Mouse (Mus musculus): ENCODE data around the gene Sgms2. TPM values are rescaled to one million over a fixed set of nuclear protein-coding genes. Genes with fewer than 3 reads are reported as not detected.

Gene Sgms2
- polyA plus RNA-seq, 1 experiment from 2014 or later, result 34.6 TPM

DNA sequence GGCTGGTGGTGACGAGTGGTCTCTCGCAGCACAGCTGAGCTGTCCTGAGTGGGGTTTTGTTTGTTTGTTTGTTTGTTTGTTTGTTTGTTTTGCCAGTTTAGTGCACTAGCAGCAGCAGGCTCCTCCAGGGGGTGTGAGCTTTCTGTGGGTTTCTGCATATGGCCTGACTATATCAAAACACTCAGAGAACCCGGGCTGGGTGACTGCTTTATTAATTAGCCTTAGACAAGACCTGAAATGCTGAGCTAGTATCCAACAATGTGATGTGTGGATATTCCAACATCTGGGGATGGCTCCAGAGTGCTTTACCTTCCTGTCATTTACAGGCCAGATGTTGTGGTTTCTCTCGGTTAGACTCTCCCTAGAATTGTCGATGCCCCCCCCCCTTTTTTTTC is 187.9 kb downstream of the Sgms2 start:
- H3K9ac ChIP-seq (ENCODE audit: low read depth, low read length), result peak overlapping the region; percentile 62
- DNase-seq (ENCODE audit: low spot score), result no peak

DNA sequence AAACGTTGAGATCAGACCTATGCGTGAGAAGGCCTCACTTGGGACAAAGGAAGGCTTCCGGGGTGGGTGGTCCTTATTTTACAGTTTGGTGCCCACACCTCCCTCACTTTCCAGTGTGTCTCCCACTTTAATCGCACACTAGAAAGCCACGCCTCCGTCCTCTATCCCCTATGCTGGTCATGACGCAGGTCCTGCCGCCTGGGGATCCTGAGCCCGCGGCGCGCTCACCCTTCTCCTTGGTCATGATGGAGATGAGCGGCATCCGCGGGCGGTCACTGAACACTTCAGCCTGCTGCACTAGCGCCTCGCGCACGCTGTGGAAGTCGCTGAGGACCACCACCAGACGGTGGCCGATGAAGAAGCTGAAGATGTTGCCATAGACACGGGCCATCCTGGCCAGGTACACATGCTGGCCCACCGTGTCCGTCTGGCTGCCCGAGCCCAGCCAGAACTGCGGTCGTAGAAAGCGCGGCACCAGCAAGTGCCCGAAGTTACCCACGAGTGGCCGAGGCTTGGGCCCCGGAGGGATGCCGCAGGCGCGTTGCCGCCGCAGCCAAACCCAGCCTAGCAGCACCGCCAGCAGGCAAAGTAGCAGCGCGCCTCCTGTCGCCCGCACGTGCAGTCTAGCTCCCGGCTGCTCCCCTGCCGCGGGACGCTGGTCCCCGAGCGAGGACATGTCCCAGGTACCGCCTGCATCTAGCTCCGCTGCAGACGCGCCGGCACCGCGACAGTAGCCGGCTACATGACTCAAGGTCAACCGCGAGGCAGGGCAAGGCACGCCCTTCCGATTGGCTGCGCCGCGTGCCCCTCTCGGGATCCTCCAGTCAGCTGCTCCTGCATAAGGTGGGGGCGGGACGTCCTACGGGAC is 188.5 kb downstream of the Sgms2 start, which contains the start of gene Cyp2u1:
Cyp2u1 (minus strand) TSS at position 776 of the 868 bp plus-strand sequence.
- Histone ChIP-seq H3K36me3 (ENCODE audit: control insufficient read depth, insufficient read depth, low read length) (no peaks in the 10 kb centered on the region), H3K27ac (replicated peaks; ENCODE audit: low read depth, low read length) (no peak within 1 kb of the TSS), H3K27me3 (replicated peaks; ENCODE audit: control insufficient read depth, insufficient read depth, low read length) (peaks cover 5% of the 10 kb centered on the region; the same call in 1 of the 2 replicates), H3K4me3 (ENCODE audit: low read depth, low read length) (peak within 1 kb of the TSS; percentile 76), H3K4me1 (ENCODE audit: control insufficient read depth, insufficient read depth, low read length) (no peaks in the 10 kb centered on the region), H3K9me3 (ENCODE audit: control insufficient read depth, low read length) (no peaks in the 10 kb centered on the region), H3K9ac (ENCODE audit: low read depth, low read length) (peak within 1 kb of the TSS; percentile 62), H3K4me2 (ENCODE audit: low read depth, low read length) (peak within 1 kb of the TSS; percentile 99)
- ATAC-seq (ENCODE audit: low read depth) (peak; percentile 98), DNase-seq (ENCODE audit: low spot score) (peak; percentile 95)
- under 1% methylated on average over 46 of the region's 71 CpGs for WGBS

More for the DNA sequence above, 187.9 kb downstream of the Sgms2 start:
- no peaks in the 10 kb centered on the region for H3K4me1 ChIP-seq (ENCODE audit: control insufficient read depth, insufficient read depth, low read length)
- no peaks in the 10 kb centered on the region for H3K36me3 ChIP-seq (ENCODE audit: control insufficient read depth, insufficient read depth, low read length)
- H3K27me3 ChIP-seq (replicated peaks; ENCODE audit: control insufficient read depth, insufficient read depth, low read length), result peaks cover 5% of the 10 kb centered on the region; the same call in 1 of the 2 replicates
- peak overlapping the region; percentile 76 for H3K4me3 ChIP-seq (ENCODE audit: low read depth, low read length)
- no peak overlapping the region for H3K27ac ChIP-seq (replicated peaks; ENCODE audit: low read depth, low read length)
- H3K9me3 ChIP-seq (ENCODE audit: control insufficient read depth, low read length), result no peaks in the 10 kb centered on the region
- H3K4me2 ChIP-seq (ENCODE audit: low read depth, low read length), result peak overlapping the region; percentile 99
- ATAC-seq (ENCODE audit: low read depth), result no peak
- WGBS, result 18% methylated on average over 5 of the region's 5 CpGs

DNA sequence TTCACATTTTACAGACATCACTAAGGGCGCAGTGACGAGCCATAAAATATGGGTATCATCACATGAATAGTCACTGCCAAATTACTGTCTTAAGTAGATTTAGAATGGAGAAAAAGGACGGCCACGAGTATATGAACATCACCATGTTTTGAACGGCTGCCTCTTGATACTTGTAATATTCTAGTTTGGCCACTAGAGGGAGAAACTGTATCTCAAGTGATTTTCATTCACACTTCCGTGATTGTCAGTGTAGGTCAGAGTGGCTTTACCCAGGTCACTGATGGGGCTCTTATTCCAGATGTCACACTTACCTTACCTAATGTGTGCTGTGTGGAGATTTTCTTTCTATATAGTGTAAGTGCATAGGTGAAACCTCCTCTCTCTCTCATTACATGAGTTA is 191.3 kb downstream of the Sgms2 start:
- Histone ChIP-seq H3K27ac (replicated peaks; ENCODE audit: low read depth, low read length) (no peak overlapping the region), H3K27me3 (replicated peaks; ENCODE audit: control insufficient read depth, insufficient read depth, low read length) (peaks cover 5% of the 10 kb centered on the region; the same call in 1 of the 2 replicates), H3K9ac (ENCODE audit: low read depth, low read length) (no peak overlapping the region), H3K4me1 (ENCODE audit: control insufficient read depth, insufficient read depth, low read length) (no peaks in the 10 kb centered on the region), H3K4me2 (ENCODE audit: low read depth, low read length) (no peak overlapping the region), H3K9me3 (ENCODE audit: control insufficient read depth, low read length) (no peaks in the 10 kb centered on the region), H3K36me3 (ENCODE audit: control insufficient read depth, insufficient read depth, low read length) (no peaks in the 10 kb centered on the region), H3K4me3 (ENCODE audit: low read depth, low read length) (no peak overlapping the region)
- DNase-seq (ENCODE audit: low spot score) (peak; percentile 61), ATAC-seq (ENCODE audit: low read depth) (no peak)
- 11% methylated on average over 6 of the region's 6 CpGs for WGBS

DNA sequence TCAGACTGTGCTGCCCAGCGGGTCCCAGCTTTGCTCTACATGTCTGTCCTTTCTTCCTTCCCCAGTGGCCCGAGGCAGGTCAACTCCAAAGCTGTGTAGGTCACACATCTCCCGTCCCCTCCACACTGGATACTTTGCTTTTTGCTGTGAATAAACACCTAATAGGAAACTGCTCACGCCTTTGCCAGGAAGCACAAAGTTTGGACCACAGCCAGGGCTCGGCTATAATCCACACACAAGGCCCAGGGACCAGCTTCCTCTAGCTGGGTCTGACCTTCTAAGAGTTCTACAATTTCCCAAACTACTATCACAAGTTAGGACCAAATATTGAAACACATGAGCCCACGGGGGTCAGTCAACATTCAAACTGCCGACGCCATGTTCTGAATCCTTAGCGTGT is 192.1 kb downstream of the Sgms2 start:
- 82% methylated on average over 9 of the region's 9 CpGs for WGBS
- H3K27me3 ChIP-seq (replicated peaks; ENCODE audit: control insufficient read depth, insufficient read depth, low read length), result peaks cover 1% of the 10 kb centered on the region; the same call in 1 of the 2 replicates
- no peak for DNase-seq (ENCODE audit: low spot score)
- no peaks in the 10 kb centered on the region for H3K4me1 ChIP-seq (ENCODE audit: control insufficient read depth, insufficient read depth, low read length)
- H3K4me2 ChIP-seq (ENCODE audit: low read depth, low read length), result no peak overlapping the region
- H3K9me3 ChIP-seq (ENCODE audit: control insufficient read depth, low read length), result no peaks in the 10 kb centered on the region
- no peak overlapping the region for H3K4me3 ChIP-seq (ENCODE audit: low read depth, low read length)
- no peaks in the 10 kb centered on the region for H3K36me3 ChIP-seq (ENCODE audit: control insufficient read depth, insufficient read depth, low read length)
- ATAC-seq (ENCODE audit: low read depth), result no peak
- H3K9ac ChIP-seq (ENCODE audit: low read depth, low read length), result no peak overlapping the region
- no peak overlapping the region for H3K27ac ChIP-seq (replicated peaks; ENCODE audit: low read depth, low read length)

DNA sequence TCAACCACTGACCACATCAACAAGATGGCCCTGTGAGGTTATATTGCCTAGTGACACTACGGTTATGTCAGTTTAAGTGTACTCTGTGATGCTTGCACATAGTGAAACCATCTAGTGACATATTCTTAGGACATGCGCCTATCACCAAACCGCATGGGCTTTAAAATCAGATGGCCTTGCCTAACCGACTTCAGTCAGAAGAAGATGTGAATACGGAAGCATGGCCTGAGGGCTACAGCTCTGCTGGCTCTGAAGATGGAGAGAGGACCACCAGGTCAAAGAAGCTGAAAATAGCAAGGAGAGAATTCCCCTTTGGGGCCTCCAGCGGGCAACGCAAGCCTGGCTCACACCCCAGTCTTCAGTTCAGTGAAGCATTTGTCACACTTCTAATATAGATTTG is 194.3 kb downstream of the Sgms2 start:
- Histone ChIP-seq H3K4me3 (ENCODE audit: low read depth, low read length) (no peak overlapping the region), H3K9me3 (ENCODE audit: control insufficient read depth, low read length) (no peaks in the 10 kb centered on the region), H3K36me3 (ENCODE audit: control insufficient read depth, insufficient read depth, low read length) (no peaks in the 10 kb centered on the region), H3K27ac (replicated peaks; ENCODE audit: low read depth, low read length) (no peak overlapping the region), H3K27me3 (replicated peaks; ENCODE audit: control insufficient read depth, insufficient read depth, low read length) (no peaks in the 10 kb centered on the region), H3K4me1 (ENCODE audit: control insufficient read depth, insufficient read depth, low read length) (no peaks in the 10 kb centered on the region), H3K4me2 (ENCODE audit: low read depth, low read length) (no peak overlapping the region), H3K9ac (ENCODE audit: low read depth, low read length) (no peak overlapping the region)
- DNase-seq (ENCODE audit: low spot score) (no peak), ATAC-seq (ENCODE audit: low read depth) (no peak)
- WGBS, result 80% methylated on average over 7 of the region's 7 CpGs

DNA sequence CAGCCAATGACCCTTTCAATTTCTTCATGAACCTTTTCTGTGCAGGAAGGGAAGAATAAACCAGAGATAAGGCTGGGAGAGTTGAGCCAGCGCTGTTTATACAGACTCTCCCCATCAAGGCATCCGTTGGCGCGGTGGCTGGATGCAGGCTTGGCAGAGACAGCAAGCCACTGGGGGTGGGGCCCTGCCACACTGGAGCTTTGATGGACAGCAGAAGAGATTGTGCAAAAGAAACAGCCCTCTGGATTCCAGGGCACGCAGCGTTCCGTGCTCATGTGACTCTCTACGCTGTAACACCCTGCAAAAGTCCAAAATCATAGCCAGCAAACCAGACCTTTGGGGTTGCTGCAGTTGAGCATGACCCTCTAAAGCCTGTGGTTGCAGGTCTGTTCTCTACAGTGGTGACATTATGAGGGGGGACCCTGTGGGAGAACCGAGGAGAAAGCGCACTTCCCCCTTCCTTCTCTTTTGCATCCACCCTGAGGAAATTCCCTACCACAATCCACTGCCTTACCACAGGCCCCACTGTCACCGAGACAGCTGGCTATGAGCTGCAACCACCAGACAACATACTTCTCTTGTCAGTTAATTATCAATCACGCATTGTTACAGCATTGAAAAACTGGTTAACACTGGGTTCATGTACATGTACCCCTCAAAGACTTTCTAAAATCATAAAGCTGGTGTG is 195.6 kb downstream of the Sgms2 start:
- Histone ChIP-seq H3K9me3 (ENCODE audit: control insufficient read depth, low read length) (no peaks in the 10 kb centered on the region), H3K36me3 (ENCODE audit: control insufficient read depth, insufficient read depth, low read length) (no peaks in the 10 kb centered on the region), H3K27ac (replicated peaks; ENCODE audit: low read depth, low read length) (no peak overlapping the region), H3K9ac (ENCODE audit: low read depth, low read length) (no peak overlapping the region), H3K4me3 (ENCODE audit: low read depth, low read length) (no peak overlapping the region), H3K4me2 (ENCODE audit: low read depth, low read length) (no peak overlapping the region), H3K27me3 (replicated peaks; ENCODE audit: control insufficient read depth, insufficient read depth, low read length) (no peaks in the 10 kb centered on the region), H3K4me1 (ENCODE audit: control insufficient read depth, insufficient read depth, low read length) (no peaks in the 10 kb centered on the region)
- ATAC-seq (ENCODE audit: low read depth) (no peak), DNase-seq (ENCODE audit: low spot score) (no peak)
- WGBS, result 79% methylated on average over 12 of the region's 12 CpGs

DNA sequence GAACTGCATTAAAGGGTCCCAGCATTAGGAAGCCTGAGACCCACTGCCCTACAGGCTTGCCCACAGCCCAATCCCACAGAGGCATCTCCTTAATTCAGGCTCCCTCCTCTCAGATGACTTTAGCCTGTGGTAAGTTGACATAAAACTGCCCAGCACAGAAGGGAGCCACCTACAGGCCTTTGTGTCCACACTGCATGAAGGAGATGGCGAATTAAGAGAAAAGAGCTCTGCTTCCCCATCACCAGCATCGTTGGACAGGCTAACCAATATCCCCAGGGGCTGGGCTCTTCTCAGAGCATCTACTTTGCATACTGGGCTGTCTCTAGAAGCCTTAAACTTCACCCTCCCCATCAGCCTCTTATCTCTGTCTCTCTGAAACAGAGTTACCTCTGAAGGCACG is 196.7 kb downstream of the Sgms2 start:
- DNase-seq (ENCODE audit: low spot score), result no peak
- Histone ChIP-seq H3K9ac (ENCODE audit: low read depth, low read length) (no peak overlapping the region), H3K4me2 (ENCODE audit: low read depth, low read length) (no peak overlapping the region), H3K27me3 (replicated peaks; ENCODE audit: control insufficient read depth, insufficient read depth, low read length) (no peaks in the 10 kb centered on the region), H3K27ac (replicated peaks; ENCODE audit: low read depth, low read length) (no peak overlapping the region), H3K9me3 (ENCODE audit: control insufficient read depth, low read length) (no peaks in the 10 kb centered on the region), H3K4me3 (ENCODE audit: low read depth, low read length) (no peak overlapping the region), H3K4me1 (ENCODE audit: control insufficient read depth, insufficient read depth, low read length) (no peaks in the 10 kb centered on the region), H3K36me3 (ENCODE audit: control insufficient read depth, insufficient read depth, low read length) (no peaks in the 10 kb centered on the region)
- 47% methylated on average over 3 of the region's 3 CpGs for WGBS
- no peak for ATAC-seq (ENCODE audit: low read depth)

DNA sequence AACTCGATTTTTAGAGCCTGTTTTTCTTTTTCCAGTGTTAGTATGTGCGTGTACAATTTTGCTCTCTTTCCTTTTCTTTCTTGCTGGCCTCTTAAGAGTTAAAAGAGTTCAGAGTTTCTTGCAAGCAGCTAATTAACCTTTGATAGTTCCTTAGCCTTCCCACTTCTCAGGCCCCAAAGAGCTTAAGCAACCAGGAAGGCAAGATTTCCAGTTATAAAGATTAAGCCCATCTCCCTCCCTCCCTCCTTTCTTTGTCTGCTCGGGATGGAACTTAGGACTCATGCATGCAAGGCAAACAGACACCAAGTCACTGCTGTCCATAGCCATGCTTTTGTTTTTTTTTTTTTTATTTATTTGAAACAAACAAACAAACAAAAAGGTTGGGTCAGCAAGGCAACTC is 198.3 kb downstream of the Sgms2 start:
- no peak for DNase-seq (ENCODE audit: low spot score)
- 70% methylated on average over 3 of the region's 3 CpGs for WGBS
- Histone ChIP-seq H3K27ac (replicated peaks; ENCODE audit: low read depth, low read length) (no peak overlapping the region), H3K4me1 (ENCODE audit: control insufficient read depth, insufficient read depth, low read length) (no peaks in the 10 kb centered on the region), H3K9ac (ENCODE audit: low read depth, low read length) (no peak overlapping the region), H3K4me3 (ENCODE audit: low read depth, low read length) (no peak overlapping the region), H3K36me3 (ENCODE audit: control insufficient read depth, insufficient read depth, low read length) (no peaks in the 10 kb centered on the region), H3K27me3 (replicated peaks; ENCODE audit: control insufficient read depth, insufficient read depth, low read length) (no peaks in the 10 kb centered on the region), H3K4me2 (ENCODE audit: low read depth, low read length) (no peak overlapping the region), H3K9me3 (ENCODE audit: control insufficient read depth, low read length) (no peaks in the 10 kb centered on the region)
- ATAC-seq (ENCODE audit: low read depth), result no peak
